Mouse (Mus musculus) bone marrow, adult 2 months (tissue): Measurements from ENCODE around the gene Olfr718-ps1. TPM values are rescaled to one million over a fixed set of nuclear protein-coding genes. Genes with fewer than 3 reads are reported as not detected.
A peak's percentile ranks its signal among the peaks of the same experiment; 100 is the strongest.

Experiments used
- H3K27ac ChIP-seq: fragments of 200-500 bp; 2 replicates; pipeline ENCODE4 v1.5.1; 2012; ENCODE audit warnings: low read depth, mild to moderate bottlenecking, control low read depth, inconsistent platforms, low read length; ENCODE audit not compliant: control insufficient read depth, poor library complexity, insufficient read depth
- H3K4me1 ChIP-seq: fragments of 200-500 bp; 2 replicates; pipeline ENCODE4 v1.6.1; 2011; ENCODE audit warnings: low read length; ENCODE audit not compliant: control insufficient read depth, insufficient read depth
- H3K4me3 ChIP-seq: fragments of 200-500 bp; replicated peaks from 2 replicates; pipeline ENCODE3; 2011; ENCODE audit warnings: mild to moderate bottlenecking, low read depth, low read length, control low read depth; ENCODE audit not compliant: control insufficient read depth
- CTCF ChIP-seq: fragments of 200-500 bp; IDR thresholded peaks from 2 replicates; pipeline ENCODE4 v1.5.1; 2011; ENCODE audit warnings: low read length, control low read depth; ENCODE audit not compliant: control insufficient read depth, insufficient read depth
- POLR2A ChIP-seq: fragments of 200-500 bp; IDR thresholded peaks from 2 replicates; pipeline ENCODE4 v1.6.1; 2011; ENCODE audit warnings: low read depth, mild to moderate bottlenecking, control low read depth, low read length, borderline replicate concordance; ENCODE audit not compliant: control insufficient read depth
- WGBS: fragments of 180-500 bp; shearing (Covaris S2); methylation state at CpG from one replicate; pipeline ENCODE4 v1.1.7; 2018; 5-methylcytosine and 5-hydroxymethylcytosine counted together
- polyA plus RNA-seq: library from polyadenylated mRNA; stranded (reverse); fragments of >200 nt; gene quantifications from 2 replicates; pipeline ENCODE4 v1.2.4, GENCODE M21; 2011; ENCODE audit warnings: low replicate concordance; ENCODE audit not compliant: missing spikeins, insufficient read depth, insufficient read length

Olfr718-ps1 gene
- polyA plus RNA-seq, 1 experiment, result not detected

DNA sequence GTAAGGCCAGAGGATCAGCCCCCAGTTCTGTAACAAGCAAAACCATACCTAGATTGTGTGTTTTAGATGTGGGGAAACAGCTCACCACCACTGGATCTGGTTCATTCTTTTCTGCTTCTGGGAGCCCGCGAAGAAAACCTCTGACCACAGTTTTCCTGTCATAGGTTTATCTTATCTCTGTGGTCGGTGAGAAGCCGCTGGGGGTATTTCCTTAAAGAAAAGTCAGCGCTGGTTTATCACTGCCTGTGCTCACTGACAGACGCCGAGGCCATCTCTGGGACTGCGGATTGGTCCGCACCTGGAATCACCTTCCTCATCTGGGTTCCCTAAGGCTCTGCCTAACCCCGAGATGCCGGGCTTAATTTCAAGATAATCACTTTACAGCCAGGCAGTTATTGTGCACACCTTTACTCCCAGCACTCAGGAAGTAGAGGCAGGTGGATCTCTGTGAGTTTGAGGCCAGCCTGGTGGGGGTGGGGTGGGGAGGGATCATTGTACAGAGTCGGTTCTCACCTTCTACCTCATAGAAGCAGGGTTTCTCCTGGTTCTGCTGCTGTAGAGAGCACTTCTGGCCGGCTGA, 14.4 kb downstream of the Olfr718-ps1 start:
- H3K4me3 ChIP-seq, result no peak overlapping the region
- 15% methylated on average over 13 of the region's 13 CpGs for WGBS
- TF ChIP-seq POLR2A, result no peak
- no peak for TF ChIP-seq CTCF
- H3K27ac ChIP-seq, result no peak overlapping the region
- no peaks in the 10 kb centered on the region for H3K4me1 ChIP-seq

DNA sequence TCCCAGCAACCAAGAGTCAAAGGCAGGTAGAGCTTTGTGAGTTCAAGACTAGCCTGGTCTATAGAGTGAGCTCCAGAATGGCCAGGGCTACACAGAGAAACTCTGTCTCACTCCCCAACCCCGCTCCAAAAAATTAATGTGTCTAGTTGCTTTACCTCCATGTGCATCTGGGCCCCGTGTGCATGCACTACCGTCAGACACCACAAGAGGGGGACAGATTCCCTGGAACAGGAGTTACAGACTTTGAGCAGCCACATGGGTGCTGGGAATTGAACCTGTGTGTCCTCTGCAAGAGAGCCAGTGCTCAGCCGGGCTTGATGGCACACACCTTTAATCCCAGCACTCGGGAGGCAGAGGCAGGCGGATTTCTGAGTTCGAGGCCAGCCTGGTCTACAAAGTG, 17.0 kb downstream of the Olfr718-ps1 start:
- no peaks in the 10 kb centered on the region for H3K4me1 ChIP-seq
- TF ChIP-seq CTCF (peak; percentile 70), POLR2A (no peak)
- no peak overlapping the region for H3K27ac ChIP-seq
- 79% methylated on average over 7 of the region's 7 CpGs for WGBS
- H3K4me3 ChIP-seq, result no peak overlapping the region

DNA sequence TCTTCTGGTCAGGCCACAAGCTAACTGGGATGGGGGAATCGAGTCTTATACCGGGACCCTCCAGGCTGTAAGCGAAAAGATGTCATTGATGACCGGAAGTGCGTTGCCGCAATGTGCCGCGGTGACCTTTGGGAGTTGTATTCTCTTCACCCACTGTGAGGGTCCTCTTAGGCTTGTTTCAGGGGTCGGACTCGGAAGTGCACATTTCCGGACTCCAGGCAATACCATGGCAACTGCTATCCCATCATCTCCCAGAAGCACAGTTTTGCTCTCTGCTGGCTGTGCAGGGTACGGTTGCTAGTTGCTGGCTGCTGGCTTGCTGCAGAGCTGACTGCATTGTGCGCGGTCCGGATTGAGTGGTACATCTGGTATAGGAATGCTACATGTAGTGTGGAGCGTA, 18.3 kb downstream of the Olfr718-ps1 start:
- WGBS, result 89% methylated on average over 16 of the region's 16 CpGs
- no peaks in the 10 kb centered on the region for H3K4me1 ChIP-seq
- H3K27ac ChIP-seq, result no peak overlapping the region
- TF ChIP-seq POLR2A (no peak), CTCF (no peak)
- H3K4me3 ChIP-seq, result no peak overlapping the region

- no peak overlapping the region for H3K27ac ChIP-seq
- 71% methylated on average over 8 of the region's 8 CpGs for WGBS
- no peak for TF ChIP-seq CTCF
- H3K4me1 ChIP-seq, result no peaks in the 10 kb centered on the region
- no peak overlapping the region for H3K4me3 ChIP-seq
These were observed 19.5 kb downstream of the Olfr718-ps1 start for GRCm38 (mm10) chr5:143127837-143128236.

DNA sequence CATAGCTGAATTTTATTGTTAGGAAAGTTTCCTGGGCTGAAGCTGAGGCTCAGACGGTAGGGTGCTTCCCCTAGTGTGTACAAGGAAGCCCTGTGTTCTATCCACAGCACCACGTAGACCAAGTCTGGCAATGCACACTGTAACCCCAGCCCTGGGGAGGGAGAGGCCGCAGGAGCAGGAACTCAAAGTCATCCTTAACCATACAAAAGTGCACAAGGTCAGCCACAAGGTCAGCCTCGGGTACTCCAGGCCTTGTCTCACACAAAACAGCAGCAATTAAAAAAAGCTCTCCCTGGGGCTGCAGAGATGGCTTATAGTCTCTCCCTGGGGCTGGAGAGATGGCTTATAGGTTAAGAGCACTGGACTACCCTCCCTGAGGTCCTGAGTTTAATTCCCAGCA, 20.5 kb downstream of the Olfr718-ps1 start:
- no peak for TF ChIP-seq CTCF
- Histone ChIP-seq H3K4me1 (no peaks in the 10 kb centered on the region), H3K4me3 (no peak overlapping the region), H3K27ac (no peak overlapping the region)
- 78% methylated on average over 4 of the region's 4 CpGs for WGBS

DNA sequence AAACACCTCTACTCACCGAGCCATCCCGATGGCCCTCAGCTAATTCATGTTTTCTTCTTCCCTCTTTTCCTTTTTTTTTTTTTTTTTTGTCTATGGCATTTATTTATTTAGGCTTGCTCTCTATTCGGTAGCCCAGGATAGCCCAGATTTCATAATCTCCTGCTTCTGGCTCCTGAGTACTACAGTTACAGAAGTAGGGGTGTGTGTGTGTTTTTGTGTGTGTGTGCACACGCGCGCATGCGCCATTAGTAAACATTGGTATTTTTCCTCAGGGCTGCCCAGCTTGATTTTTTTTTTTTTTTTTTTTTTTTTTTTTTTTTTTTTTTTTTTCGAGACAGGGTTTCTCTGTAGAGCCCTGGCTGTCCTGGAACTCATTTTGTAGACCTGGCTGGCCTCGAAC, 21.3 kb downstream of the Olfr718-ps1 start:
- 88% methylated on average over 9 of the region's 9 CpGs for WGBS
- no peaks in the 10 kb centered on the region for H3K4me1 ChIP-seq
- H3K4me3 ChIP-seq, result no peak overlapping the region
- no peak overlapping the region for H3K27ac ChIP-seq
- no peak for TF ChIP-seq CTCF
- no peak for TF ChIP-seq POLR2A

DNA sequence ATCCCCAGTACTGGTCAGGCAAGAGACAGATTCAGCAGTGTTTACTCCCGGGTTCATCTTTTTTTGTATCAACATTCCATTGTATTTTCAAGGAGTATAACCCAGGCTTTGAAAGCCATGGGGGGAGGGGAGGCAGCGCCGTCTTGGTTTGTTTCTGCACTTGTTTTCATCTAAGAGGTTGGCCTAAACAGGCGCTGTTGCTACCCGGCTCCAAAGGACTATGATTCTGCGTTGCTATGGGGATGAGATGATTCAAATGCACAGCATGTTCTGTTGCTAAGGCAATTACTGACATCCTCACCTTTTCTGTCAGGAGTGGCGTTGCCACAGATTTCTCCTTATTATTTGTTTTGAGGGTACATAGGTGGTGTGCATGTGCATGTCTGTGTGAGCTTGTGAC, 21.8 kb downstream of the Olfr718-ps1 start:
- no peak overlapping the region for H3K4me3 ChIP-seq
- H3K27ac ChIP-seq, result no peak overlapping the region

DNA sequence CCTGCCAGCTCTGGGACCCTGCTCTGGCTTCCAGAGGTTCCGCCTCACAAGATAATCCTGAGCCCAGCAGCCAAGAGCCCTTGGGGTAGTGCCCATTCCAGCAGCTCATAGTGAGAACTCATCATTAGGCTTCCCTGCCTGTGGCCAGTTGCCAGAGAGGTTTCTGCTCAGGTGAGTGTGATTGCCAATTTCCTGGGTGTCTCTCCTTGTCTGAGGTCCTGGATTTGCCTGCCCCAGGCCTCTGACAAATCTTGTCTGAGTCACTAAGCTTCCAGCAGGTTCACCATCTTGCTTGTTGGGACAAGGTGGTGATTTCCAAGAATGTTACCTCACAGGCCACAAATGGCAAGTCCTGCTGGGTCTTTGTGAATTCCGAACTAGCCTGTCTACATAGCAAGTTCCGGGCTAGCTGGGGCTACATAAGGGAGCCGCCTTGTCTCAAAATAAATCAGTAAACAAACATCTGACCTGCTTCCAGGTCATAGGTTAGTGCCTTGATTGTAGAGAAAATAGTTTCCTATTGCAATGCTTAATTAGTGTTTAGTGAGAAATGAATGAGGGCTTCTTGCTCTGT, 22.5 kb downstream of the Olfr718-ps1 start:
- Histone ChIP-seq H3K27ac (no peak overlapping the region), H3K4me3 (no peak overlapping the region), H3K4me1 (no peaks in the 10 kb centered on the region)
- TF ChIP-seq POLR2A, result no peak
- TF ChIP-seq CTCF, result no peak
- WGBS, result 89% methylated on average over 4 of the region's 4 CpGs

More for the DNA sequence above, 21.8 kb downstream of the Olfr718-ps1 start:
- no peak for TF ChIP-seq CTCF
- TF ChIP-seq POLR2A, result no peak
- no peaks in the 10 kb centered on the region for H3K4me1 ChIP-seq
- WGBS, result 76% methylated on average over 7 of the region's 7 CpGs

- no peaks in the 10 kb centered on the region for H3K4me1 ChIP-seq
- no peak for TF ChIP-seq POLR2A
- no peak overlapping the region for H3K4me3 ChIP-seq
- no peak overlapping the region for H3K27ac ChIP-seq
- WGBS, result 62% methylated on average over 1 of the region's 1 CpGs
These were observed 24.7 kb downstream of the Olfr718-ps1 start for GRCm38 (mm10) chr5:143122673-143123072.
